Mouse (Mus musculus) bone marrow macrophage, adult 2 months (primary cell): ENCODE data around the gene Klhdc1.

Experiments used
- CTCF ChIP-seq: IDR thresholded peaks from 2 replicates; pipeline ENCODE4 v1.5.1; 2012; ENCODE audit warnings: low read depth, mild to moderate bottlenecking, low read length, moderate library complexity
- POLR2A ChIP-seq: IDR thresholded peaks from 2 replicates; pipeline ENCODE4 v1.6.1; 2012; ENCODE audit warnings: mild to moderate bottlenecking, low read depth, low read length, borderline replicate concordance

DNA sequence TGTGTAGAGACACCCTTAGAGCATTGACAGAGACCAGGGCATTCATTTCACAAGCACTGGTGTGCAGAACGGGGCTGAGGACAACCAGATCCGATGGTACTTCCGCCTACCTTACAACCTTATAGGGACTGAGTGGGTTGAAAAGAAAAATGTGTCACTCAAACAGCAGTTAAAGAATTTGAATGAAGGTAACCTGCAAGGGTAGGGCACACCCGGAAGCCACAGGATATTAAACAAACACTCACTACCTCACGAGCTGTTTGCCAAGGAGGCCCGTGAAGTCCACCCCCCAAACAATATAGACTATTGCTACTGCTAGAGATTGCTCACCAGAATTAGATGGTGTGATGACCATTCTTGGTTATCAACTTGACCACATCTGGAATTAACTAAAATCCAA, 5.2 kb upstream of the Klhdc1 start:
- TF ChIP-seq CTCF, result no peak
- TF ChIP-seq POLR2A, result no peak
